Mouse (Mus musculus): ENCODE results near the gene Rasgef1c.

DNA sequence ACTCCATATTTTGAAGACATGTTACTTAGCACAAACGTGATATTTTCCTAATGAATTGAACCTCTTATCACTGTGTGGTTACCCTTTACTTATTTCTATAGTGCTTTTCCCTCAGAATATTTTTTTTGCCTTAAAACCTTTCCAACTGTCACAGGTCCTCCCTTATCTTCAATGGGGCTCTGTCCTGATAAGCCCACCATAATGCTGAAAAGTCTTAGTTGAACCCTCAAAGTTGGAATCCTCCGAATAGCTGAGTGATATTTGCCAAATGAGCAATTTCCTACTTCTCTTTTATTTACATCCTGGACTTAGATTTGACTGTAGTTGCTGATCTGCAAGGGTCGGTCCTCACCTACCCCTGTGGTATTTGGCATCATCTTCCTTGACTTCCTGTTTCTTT, 63.7 kb downstream of the Rasgef1c start:
- TF ChIP-seq CTCF (IDR thresholded peaks at IDR 0.05; ENCODE audit: low read depth) (no peak), EP300 (IDR thresholded peaks at IDR 0.05; ENCODE audit: low read depth) (no peak)

Data from heart, postnatal 0 days (tissue).